Mouse (Mus musculus): ENCODE results near the gene Cat. TPM values are rescaled to one million over a fixed set of nuclear protein-coding genes. Genes with fewer than 3 reads are reported as not detected.
A peak's percentile ranks its signal among the peaks of the same experiment; 100 is the strongest.

The Cat gene
- polyA plus RNA-seq, 1 experiment from 2014 or later, result 127 TPM

GRCm38 (mm10) chr2:103456646-103457045, 28.3 kb downstream of the Cat start:
- Histone ChIP-seq H3K9ac (ENCODE audit: low read length) (no peak overlapping the region), H3K4me2 (ENCODE audit: low read depth) (no peak overlapping the region), H3K27me3 (ENCODE audit: control insufficient read depth, insufficient read depth, low read length) (no peaks in the 10 kb centered on the region), H3K9me3 (ENCODE audit: control insufficient read depth, low read length) (no peaks in the 10 kb centered on the region), H3K36me3 (ENCODE audit: control insufficient read depth, insufficient read depth, low read length) (peaks cover 10% of the 10 kb centered on the region), H3K4me1 (ENCODE audit: control insufficient read depth, insufficient read depth, low read length) (no peaks in the 10 kb centered on the region), H3K27ac (ENCODE audit: low read depth, low read length) (no peak overlapping the region), H3K4me3 (ENCODE audit: low read depth, low read length) (no peak overlapping the region)
- DNase-seq (ENCODE audit: low spot score) (peak; percentile 84), ATAC-seq (ENCODE audit: insufficient read depth, low FRiP score, low TSS enrichment) (no peak)
- WGBS, result 27% methylated on average over 10 of the region's 10 CpGs

- ATAC-seq (ENCODE audit: insufficient read depth, low FRiP score, low TSS enrichment) (no peak), DNase-seq (ENCODE audit: low spot score) (no peak)
- H3K9me3 ChIP-seq (ENCODE audit: control insufficient read depth, low read length), result no peaks in the 10 kb centered on the region
- no peak overlapping the region for H3K27ac ChIP-seq (ENCODE audit: low read depth, low read length)
- H3K27me3 ChIP-seq (ENCODE audit: control insufficient read depth, insufficient read depth, low read length), result no peaks in the 10 kb centered on the region
- 93% methylated on average over 7 of the region's 7 CpGs for WGBS
- peaks cover 10% of the 10 kb centered on the region for H3K36me3 ChIP-seq (ENCODE audit: control insufficient read depth, insufficient read depth, low read length)
- H3K4me1 ChIP-seq (ENCODE audit: control insufficient read depth, insufficient read depth, low read length), result no peaks in the 10 kb centered on the region
- no peak overlapping the region for H3K4me3 ChIP-seq (ENCODE audit: low read depth, low read length)
- no peak overlapping the region for H3K9ac ChIP-seq (ENCODE audit: low read length)
- H3K4me2 ChIP-seq (ENCODE audit: low read depth), result no peak overlapping the region
Observed at GRCm38 (mm10) chr2:103455748-103456147, 29.2 kb downstream of the Cat start.

- no peak for DNase-seq (ENCODE audit: low spot score)
- Histone ChIP-seq H3K9me3 (ENCODE audit: control insufficient read depth, low read length) (no peaks in the 10 kb centered on the region), H3K9ac (ENCODE audit: low read length) (no peak overlapping the region), H3K27me3 (ENCODE audit: control insufficient read depth, insufficient read depth, low read length) (no peaks in the 10 kb centered on the region), H3K27ac (ENCODE audit: low read depth, low read length) (no peak overlapping the region), H3K4me1 (ENCODE audit: control insufficient read depth, insufficient read depth, low read length) (no peaks in the 10 kb centered on the region), H3K4me2 (ENCODE audit: low read depth) (no peak overlapping the region), H3K36me3 (ENCODE audit: control insufficient read depth, insufficient read depth, low read length) (peaks cover 8% of the 10 kb centered on the region), H3K4me3 (ENCODE audit: low read depth, low read length) (no peak overlapping the region)
- WGBS, result 85% methylated on average over 5 of the region's 5 CpGs
- ATAC-seq (ENCODE audit: insufficient read depth, low FRiP score, low TSS enrichment), result no peak
Observed at GRCm38 (mm10) chr2:103452550-103452949, 32.4 kb downstream of the Cat start.

GRCm38 (mm10) chr2:103450267-103450666, 34.7 kb downstream of the Cat start:
- H3K4me3 ChIP-seq (ENCODE audit: low read depth, low read length), result no peak overlapping the region
- H3K4me1 ChIP-seq (ENCODE audit: control insufficient read depth, insufficient read depth, low read length), result no peaks in the 10 kb centered on the region
- 0 out of 2 replicates have a peak, but pooled peaks cover 3% of the 10 kb centered on the region for H3K36me3 ChIP-seq (ENCODE audit: control insufficient read depth, insufficient read depth, low read length)
- no peaks in the 10 kb centered on the region for H3K27me3 ChIP-seq (ENCODE audit: control insufficient read depth, insufficient read depth, low read length)
- DNase-seq (ENCODE audit: low spot score), result no peak
- 90% methylated on average over 8 of the region's 8 CpGs for WGBS
- no peak overlapping the region for H3K27ac ChIP-seq (ENCODE audit: low read depth, low read length)
- ATAC-seq (ENCODE audit: insufficient read depth, low FRiP score, low TSS enrichment), result no peak
- no peaks in the 10 kb centered on the region for H3K9me3 ChIP-seq (ENCODE audit: control insufficient read depth, low read length)
- H3K4me2 ChIP-seq (ENCODE audit: low read depth), result no peak overlapping the region
- no peak overlapping the region for H3K9ac ChIP-seq (ENCODE audit: low read length)

- no peak overlapping the region for H3K4me3 ChIP-seq (ENCODE audit: low read depth, low read length)
- H3K27ac ChIP-seq (ENCODE audit: low read depth, low read length), result no peak overlapping the region
- H3K4me1 ChIP-seq (ENCODE audit: control insufficient read depth, insufficient read depth, low read length), result no peaks in the 10 kb centered on the region
- ATAC-seq (ENCODE audit: insufficient read depth, low FRiP score, low TSS enrichment), result no peak
- no peak overlapping the region for H3K4me2 ChIP-seq (ENCODE audit: low read depth)
- H3K9ac ChIP-seq (ENCODE audit: low read length), result no peak overlapping the region
- 0 out of 2 replicates have a peak, but pooled peaks cover 3% of the 10 kb centered on the region for H3K36me3 ChIP-seq (ENCODE audit: control insufficient read depth, insufficient read depth, low read length)
- 84% methylated on average over 7 of the region's 7 CpGs for WGBS
- H3K9me3 ChIP-seq (ENCODE audit: control insufficient read depth, low read length), result no peaks in the 10 kb centered on the region
- no peak for DNase-seq (ENCODE audit: low spot score)
- H3K27me3 ChIP-seq (ENCODE audit: control insufficient read depth, insufficient read depth, low read length), result no peaks in the 10 kb centered on the region
Observed at GRCm38 (mm10) chr2:103449813-103450212, 35.1 kb downstream of the Cat start.

- DNase-seq (ENCODE audit: low spot score), result no peak
- no peak for ATAC-seq (ENCODE audit: insufficient read depth, low FRiP score, low TSS enrichment)
- WGBS, result 68% methylated on average over 14 of the region's 14 CpGs
- no peaks in the 10 kb centered on the region for H3K4me1 ChIP-seq (ENCODE audit: control insufficient read depth, insufficient read depth, low read length)
- no peak overlapping the region for H3K27ac ChIP-seq (ENCODE audit: low read depth, low read length)
- no peaks in the 10 kb centered on the region for H3K27me3 ChIP-seq (ENCODE audit: control insufficient read depth, insufficient read depth, low read length)
- no peaks in the 10 kb centered on the region for H3K9me3 ChIP-seq (ENCODE audit: control insufficient read depth, low read length)
- H3K4me2 ChIP-seq (ENCODE audit: low read depth), result no peak overlapping the region
- H3K9ac ChIP-seq (ENCODE audit: low read length), result no peak overlapping the region
- no peaks in the 10 kb centered on the region for H3K36me3 ChIP-seq (ENCODE audit: control insufficient read depth, insufficient read depth, low read length)
- H3K4me3 ChIP-seq (ENCODE audit: low read depth, low read length), result no peak overlapping the region
Observed at GRCm38 (mm10) chr2:103448947-103449560, 35.9 kb downstream of the Cat start.

GRCm38 (mm10) chr2:103446326-103446725, 38.6 kb downstream of the Cat start:
- H3K4me1 ChIP-seq (ENCODE audit: control insufficient read depth, insufficient read depth, low read length), result no peaks in the 10 kb centered on the region
- ATAC-seq (ENCODE audit: insufficient read depth, low FRiP score, low TSS enrichment) (no peak), DNase-seq (ENCODE audit: low spot score) (no peak)
- H3K4me3 ChIP-seq (ENCODE audit: low read depth, low read length), result no peak overlapping the region
- no peak overlapping the region for H3K27ac ChIP-seq (ENCODE audit: low read depth, low read length)
- no peaks in the 10 kb centered on the region for H3K9me3 ChIP-seq (ENCODE audit: control insufficient read depth, low read length)
- H3K9ac ChIP-seq (ENCODE audit: low read length), result no peak overlapping the region
- H3K4me2 ChIP-seq (ENCODE audit: low read depth), result no peak overlapping the region
- no peaks in the 10 kb centered on the region for H3K27me3 ChIP-seq (ENCODE audit: control insufficient read depth, insufficient read depth, low read length)
- no peaks in the 10 kb centered on the region for H3K36me3 ChIP-seq (ENCODE audit: control insufficient read depth, insufficient read depth, low read length)
- WGBS, result 83% methylated on average over 6 of the region's 6 CpGs

GRCm38 (mm10) chr2:103445776-103446175, 39.2 kb downstream of the Cat start:
- Histone ChIP-seq H3K4me2 (ENCODE audit: low read depth) (no peak overlapping the region), H3K27ac (ENCODE audit: low read depth, low read length) (no peak overlapping the region), H3K9ac (ENCODE audit: low read length) (no peak overlapping the region), H3K27me3 (ENCODE audit: control insufficient read depth, insufficient read depth, low read length) (no peaks in the 10 kb centered on the region), H3K4me3 (ENCODE audit: low read depth, low read length) (no peak overlapping the region), H3K4me1 (ENCODE audit: control insufficient read depth, insufficient read depth, low read length) (no peaks in the 10 kb centered on the region), H3K36me3 (ENCODE audit: control insufficient read depth, insufficient read depth, low read length) (no peaks in the 10 kb centered on the region), H3K9me3 (ENCODE audit: control insufficient read depth, low read length) (no peaks in the 10 kb centered on the region)
- no peak for ATAC-seq (ENCODE audit: insufficient read depth, low FRiP score, low TSS enrichment)
- DNase-seq (ENCODE audit: low spot score), result peak; percentile 50
- WGBS, result 69% methylated on average over 6 of the region's 6 CpGs

- Histone ChIP-seq H3K4me2 (ENCODE audit: low read depth) (peak overlapping the region; percentile 33), H3K27ac (ENCODE audit: low read depth, low read length) (no peak overlapping the region), H3K4me3 (ENCODE audit: low read depth, low read length) (no peak overlapping the region), H3K9me3 (ENCODE audit: control insufficient read depth, low read length) (no peaks in the 10 kb centered on the region), H3K9ac (ENCODE audit: low read length) (no peak overlapping the region), H3K36me3 (ENCODE audit: control insufficient read depth, insufficient read depth, low read length) (no peaks in the 10 kb centered on the region), H3K27me3 (ENCODE audit: control insufficient read depth, insufficient read depth, low read length) (no peaks in the 10 kb centered on the region), H3K4me1 (ENCODE audit: control insufficient read depth, insufficient read depth, low read length) (no peaks in the 10 kb centered on the region)
- DNase-seq (ENCODE audit: low spot score) (peak; percentile 89), ATAC-seq (ENCODE audit: insufficient read depth, low FRiP score, low TSS enrichment) (no peak)
- WGBS, result 5% methylated on average over 12 of the region's 12 CpGs
Observed at GRCm38 (mm10) chr2:103439710-103440109, 45.2 kb downstream of the Cat start.

All from neural tube, embryonic 11.5 days (tissue).